Mouse (Mus musculus): ENCODE data around the gene Trappc5. TPM values are rescaled to one million over a fixed set of nuclear protein-coding genes. Genes with fewer than 3 reads are reported as not detected.

Gene Trappc5
- polyA plus RNA-seq, 1 experiment from 2014 or later = 30.5 TPM

GRCm38 (mm10) chr8:3654726-3655508 is 21.2 kb upstream of the Trappc5 start:
- ATAC-seq (replicated peaks; ENCODE audit: insufficient number of reproducible peaks, insufficient read depth, low FRiP score, low read depth) = no peak
- no peaks in the 10 kb centered on the region; the same call in 1 of the 2 replicates for H3K4me1 ChIP-seq (replicated peaks)
- no peaks in the 10 kb centered on the region for H3K9me3 ChIP-seq (replicated peaks)
- WGBS = 62% methylated on average over 11 of the region's 11 CpGs
- no peak overlapping the region for H3K27ac ChIP-seq
- H3K27me3 ChIP-seq = 0 out of 2 replicates have a peak, but pooled peaks cover 4% of the 10 kb centered on the region
- no peak overlapping the region for H3K4me2 ChIP-seq
- no peak overlapping the region for H3K4me3 ChIP-seq
- no peaks in the 10 kb centered on the region for H3K36me3 ChIP-seq
- no peak overlapping the region for H3K9ac ChIP-seq

GRCm38 (mm10) chr8:3655526-3655925 is 20.6 kb upstream of the Trappc5 start, which contains the start of gene Retn:
Gene Retn (plus strand): TSS chr8:3655770.
- no peak within 1 kb of the TSS for H3K4me2 ChIP-seq
- H3K36me3 ChIP-seq = no peaks in the 10 kb centered on the region
- 0 out of 2 replicates have a peak, but pooled peaks cover 4% of the 10 kb centered on the region for H3K27me3 ChIP-seq
- 50% methylated on average over 3 of the region's 3 CpGs for WGBS
- ATAC-seq (replicated peaks; ENCODE audit: insufficient number of reproducible peaks, insufficient read depth, low FRiP score, low read depth) = no peak
- H3K27ac ChIP-seq = no peak within 1 kb of the TSS
- no peaks in the 10 kb centered on the region for H3K9me3 ChIP-seq (replicated peaks)
- H3K4me1 ChIP-seq (replicated peaks) = no peaks in the 10 kb centered on the region; the same call in 1 of the 2 replicates
- H3K9ac ChIP-seq = no peak within 1 kb of the TSS
- no peak within 1 kb of the TSS for H3K4me3 ChIP-seq

- H3K4me1 ChIP-seq (replicated peaks) = no peaks in the 10 kb centered on the region; the same call in 1 of the 2 replicates
- no peak overlapping the region for H3K4me2 ChIP-seq
- no peaks in the 10 kb centered on the region for H3K36me3 ChIP-seq
- no peak for ATAC-seq (replicated peaks; ENCODE audit: insufficient number of reproducible peaks, insufficient read depth, low FRiP score, low read depth)
- no peak overlapping the region for H3K4me3 ChIP-seq
- H3K9me3 ChIP-seq (replicated peaks) = no peaks in the 10 kb centered on the region
- H3K27me3 ChIP-seq = 0 out of 2 replicates have a peak, but pooled peaks cover 4% of the 10 kb centered on the region
- 30% methylated on average over 7 of the region's 7 CpGs for WGBS
- H3K9ac ChIP-seq = no peak overlapping the region
- no peak overlapping the region for H3K27ac ChIP-seq
Observed at GRCm38 (mm10) chr8:3656725-3657381, 19.2 kb upstream of the Trappc5 start.

- Histone ChIP-seq H3K36me3 (no peaks in the 10 kb centered on the region), H3K4me1 (replicated peaks) (no peaks in the 10 kb centered on the region; the same call in 1 of the 2 replicates), H3K4me3 (no peak overlapping the region), H3K27ac (no peak overlapping the region), H3K9me3 (replicated peaks) (no peaks in the 10 kb centered on the region), H3K9ac (no peak overlapping the region), H3K27me3 (0 out of 2 replicates have a peak, but pooled peaks cover 4% of the 10 kb centered on the region), H3K4me2 (no peak overlapping the region)
- WGBS = 62% methylated on average over 8 of the region's 8 CpGs
- no peak for ATAC-seq (replicated peaks; ENCODE audit: insufficient number of reproducible peaks, insufficient read depth, low FRiP score, low read depth)
Observed at GRCm38 (mm10) chr8:3660889-3661288, 15.2 kb upstream of the Trappc5 start.

- no peaks in the 10 kb centered on the region for H3K36me3 ChIP-seq
- H3K9ac ChIP-seq = no peak overlapping the region
- H3K4me1 ChIP-seq (replicated peaks) = no peaks in the 10 kb centered on the region
- 57% methylated on average over 5 of the region's 5 CpGs for WGBS
- H3K4me2 ChIP-seq = no peak overlapping the region
- no peaks in the 10 kb centered on the region for H3K27me3 ChIP-seq
- H3K27ac ChIP-seq = no peak overlapping the region
- ATAC-seq (replicated peaks; ENCODE audit: insufficient number of reproducible peaks, insufficient read depth, low FRiP score, low read depth) = no peak
- no peaks in the 10 kb centered on the region for H3K9me3 ChIP-seq (replicated peaks)
- H3K4me3 ChIP-seq = no peak overlapping the region
Observed at GRCm38 (mm10) chr8:3664405-3664804, 11.7 kb upstream of the Trappc5 start.

- no peaks in the 10 kb centered on the region for H3K4me1 ChIP-seq (replicated peaks)
- no peaks in the 10 kb centered on the region for H3K36me3 ChIP-seq
- H3K27me3 ChIP-seq = no peaks in the 10 kb centered on the region
- H3K9me3 ChIP-seq (replicated peaks) = no peaks in the 10 kb centered on the region
- no peak within 1 kb of the TSS for H3K4me3 ChIP-seq
- no peak within 1 kb of the TSS for H3K9ac ChIP-seq
- no peak for ATAC-seq (replicated peaks; ENCODE audit: insufficient number of reproducible peaks, insufficient read depth, low FRiP score, low read depth)
- 60% methylated on average over 6 of the region's 6 CpGs for WGBS
- H3K4me2 ChIP-seq = no peak within 1 kb of the TSS
- H3K27ac ChIP-seq = no peak within 1 kb of the TSS
Observed at GRCm38 (mm10) chr8:3665507-3665906, 10.6 kb upstream of the Trappc5 start, which contains the start of gene Mcemp1. Gene Mcemp1 (plus strand): TSS chr8:3665754.

GRCm38 (mm10) chr8:3670388-3670787 is 5.7 kb upstream of the Trappc5 start:
- H3K27ac ChIP-seq = no peak overlapping the region

GRCm38 (mm10) chr8:3671980-3672491 is 4.1 kb upstream of the Trappc5 start, which contains the start of gene Fcor:
Gene Fcor (minus strand): TSS chr8:3672362.
- no peaks in the 10 kb centered on the region for H3K36me3 ChIP-seq
- H3K27me3 ChIP-seq = no peaks in the 10 kb centered on the region
- peak within 1 kb of the TSS; percentile 73 for H3K4me3 ChIP-seq
- peak within 1 kb of the TSS; percentile 54 for H3K27ac ChIP-seq
- under 1% methylated on average over 23 of the region's 23 CpGs for WGBS
- H3K4me2 ChIP-seq = peak within 1 kb of the TSS; percentile 95
- peak; percentile 73 for ATAC-seq (replicated peaks; ENCODE audit: insufficient number of reproducible peaks, insufficient read depth, low FRiP score, low read depth)
- peak within 1 kb of the TSS; percentile 65 for H3K9ac ChIP-seq
- H3K4me1 ChIP-seq (replicated peaks) = peaks cover 10% of the 10 kb centered on the region
- no peaks in the 10 kb centered on the region for H3K9me3 ChIP-seq (replicated peaks)

More at GRCm38 (mm10) chr8:3670388-3670787, 5.7 kb upstream of the Trappc5 start:
- no peaks in the 10 kb centered on the region for H3K36me3 ChIP-seq
- no peak overlapping the region for H3K4me3 ChIP-seq
- H3K9ac ChIP-seq = no peak overlapping the region
- no peak for ATAC-seq (replicated peaks; ENCODE audit: insufficient number of reproducible peaks, insufficient read depth, low FRiP score, low read depth)
- H3K9me3 ChIP-seq (replicated peaks) = no peaks in the 10 kb centered on the region
- WGBS = 72% methylated on average over 2 of the region's 2 CpGs
- H3K27me3 ChIP-seq = no peaks in the 10 kb centered on the region
- H3K4me2 ChIP-seq = no peak overlapping the region
- H3K4me1 ChIP-seq (replicated peaks) = peaks cover 4% of the 10 kb centered on the region; the same call in 1 of the 2 replicates

GRCm38 (mm10) chr8:3674671-3675070 is 1.4 kb upstream of the Trappc5 start:
- H3K4me2 ChIP-seq = no peak overlapping the region
- 57% methylated on average over 3 of the region's 3 CpGs for WGBS
- peaks cover 21% of the 10 kb centered on the region for H3K4me1 ChIP-seq (replicated peaks)
- no peaks in the 10 kb centered on the region for H3K9me3 ChIP-seq (replicated peaks)
- peaks cover 10% of the 10 kb centered on the region for H3K36me3 ChIP-seq
- no peak for ATAC-seq (replicated peaks; ENCODE audit: insufficient number of reproducible peaks, insufficient read depth, low FRiP score, low read depth)
- H3K4me3 ChIP-seq = no peak overlapping the region
- H3K27ac ChIP-seq = no peak overlapping the region
- no peaks in the 10 kb centered on the region for H3K27me3 ChIP-seq
- H3K9ac ChIP-seq = no peak overlapping the region

- WGBS = 3% methylated on average over 15 of the region's 15 CpGs
- H3K36me3 ChIP-seq = peaks cover 25% of the 10 kb centered on the region
Observed at GRCm38 (mm10) chr8:3676993-3677579, 987 bp downstream of the Trappc5 start.

GRCm38 (mm10) chr8:3678831-3679230 is 2.7 kb downstream of the Trappc5 start:
- Histone ChIP-seq H3K36me3 (peaks cover 25% of the 10 kb centered on the region), H3K9ac (no peak overlapping the region), H3K4me1 (replicated peaks) (peaks cover 17% of the 10 kb centered on the region), H3K4me3 (no peak overlapping the region), H3K27me3 (no peaks in the 10 kb centered on the region), H3K27ac (no peak overlapping the region), H3K4me2 (no peak overlapping the region), H3K9me3 (replicated peaks) (no peaks in the 10 kb centered on the region)
- WGBS = 96% methylated on average over 23 of the region's 23 CpGs
- no peak for ATAC-seq (replicated peaks; ENCODE audit: insufficient number of reproducible peaks, insufficient read depth, low FRiP score, low read depth)

More at GRCm38 (mm10) chr8:3676993-3677579, 987 bp downstream of the Trappc5 start:
- Histone ChIP-seq H3K9me3 (replicated peaks) (no peaks in the 10 kb centered on the region), H3K27me3 (no peaks in the 10 kb centered on the region), H3K4me2 (peak overlapping the region; percentile 80), H3K4me1 (replicated peaks) (peaks cover 21% of the 10 kb centered on the region), H3K9ac (peak overlapping the region; percentile 95), H3K27ac (peak overlapping the region; percentile 95), H3K4me3 (peak overlapping the region; percentile 98)
- 0 out of 2 replicates have a peak, but pooled peaks have one; percentile 0 for ATAC-seq (replicated peaks; ENCODE audit: insufficient number of reproducible peaks, insufficient read depth, low FRiP score, low read depth)

All from heart, embryonic 15.5 days (tissue).